Mouse (Mus musculus) CH12.LX (cell line): ENCODE results near the gene Pitx1. TPM values are rescaled to one million over a fixed set of nuclear protein-coding genes. Genes with fewer than 3 reads are reported as not detected.

ENCODE experiments used
- DNase-seq: peaks from one replicate; pipeline ENCODE4 v3.0.0-alpha.2; 2013; ENCODE audit errors: extremely low read depth
- H3K27ac ChIP-seq: 2 replicates; pipeline ENCODE4 v1.5.1; 2012; ENCODE audit warnings: low read depth, mild to moderate bottlenecking, control low read depth, moderate library complexity; ENCODE audit not compliant: insufficient read depth
- H3K27me3 ChIP-seq: replicated peaks from 2 replicates; pipeline ENCODE3; 2012; ENCODE audit warnings: inconsistent platforms
- H3K36me3 ChIP-seq, 2 experiments: replicated peaks in 1 of 2; 2 replicates each; pipeline versions ENCODE3 to v1.6.1; 2012; ENCODE audit warnings: inconsistent platforms in 1 of 2, low read length in 1 of 2, mild to moderate bottlenecking in 1 of 2, mixed read lengths in 1 of 2, moderate library complexity in 1 of 2; ENCODE audit not compliant: control insufficient read depth in 1 of 2, insufficient read depth in 1 of 2
- H3K4me1 ChIP-seq, 2 experiments: 2 replicates each; pipeline ENCODE4 v1.6.1; 2012; ENCODE audit warnings: inconsistent platforms in 1 of 2, moderate library complexity in 1 of 2; ENCODE audit not compliant: insufficient read depth in 2 of 2, control insufficient read depth in 1 of 2
- H3K4me2 ChIP-seq: 2 replicates; pipeline ENCODE4 v1.6.1; 2012; ENCODE audit warnings: low read depth, mild to moderate bottlenecking, control low read depth; ENCODE audit not compliant: poor library complexity, insufficient read depth, severe bottlenecking
- H3K4me3 ChIP-seq, 3 experiments: fragments of 150-350 bp in 1 of 3; sonication (generic) in 1 of 3; replicated peaks in 1 of 3; 2 replicates each; pipeline versions ENCODE3 to v1.5.1; 2011 to 2012; ENCODE audit warnings: low read depth in 2 of 3, low read length in 2 of 3, mild to moderate bottlenecking in 2 of 3, moderate library complexity in 2 of 3, control low read depth in 1 of 3, improper control_type of control experiment in 1 of 3, inconsistent platforms in 1 of 3, mixed read lengths in 1 of 3; ENCODE audit not compliant: poor library complexity in 1 of 3
- H3K79me2 ChIP-seq: replicated peaks from 2 replicates; pipeline ENCODE4 v1.6.1; 2012; ENCODE audit warnings: mild to moderate bottlenecking, moderate library complexity; ENCODE audit not compliant: control insufficient read depth, poor library complexity, insufficient read depth, severe bottlenecking; ENCODE audit errors: extremely low read depth
- H3K9ac ChIP-seq: 2 replicates; pipeline ENCODE4 v1.6.1; 2012; ENCODE audit warnings: low read depth, mild to moderate bottlenecking, control low read depth, moderate library complexity; ENCODE audit not compliant: insufficient read depth
- H3K9me3 ChIP-seq: replicated peaks from 2 replicates; pipeline ENCODE3; 2012; ENCODE audit warnings: low read length, inconsistent platforms, mixed read lengths
- BHLHE40 ChIP-seq: IDR thresholded peaks from 2 replicates; pipeline ENCODE4 v1.6.1; 2011; ENCODE audit warnings: mild to moderate bottlenecking, low read depth, low read length, improper control_type of control experiment
- CHD1 ChIP-seq: IDR thresholded peaks from 2 replicates; pipeline ENCODE4 v1.6.1; 2012; ENCODE audit warnings: low read depth, low read length, improper control_type of control experiment, inconsistent platforms
- CTCF ChIP-seq, 2 experiments: IDR thresholded peaks in 1 of 2; conservative IDR thresholded peaks in 1 of 2; 2 replicates each; pipeline ENCODE4 v1.5.1; 2011 to 2012; ENCODE audit warnings: low read depth in 2 of 2, low read length in 2 of 2, improper control_type of control experiment in 1 of 2, inconsistent platforms in 1 of 2, mild to moderate bottlenecking in 1 of 2, moderate library complexity in 1 of 2
- E2F4 ChIP-seq: IDR thresholded peaks from 2 replicates; pipeline ENCODE4 v1.6.1; 2011; ENCODE audit warnings: low read depth, low read length, improper control_type of control experiment; ENCODE audit not compliant: insufficient replicate concordance
- GABPA ChIP-seq: IDR thresholded peaks from 2 replicates; pipeline ENCODE4 v1.6.1; 2012; ENCODE audit warnings: low read depth, low read length, improper control_type of control experiment, inconsistent platforms; ENCODE audit not compliant: insufficient replicate concordance
- HCFC1 ChIP-seq: IDR thresholded peaks from 2 replicates; pipeline ENCODE4 v1.6.1; 2012; ENCODE audit warnings: low read depth, mild to moderate bottlenecking, inconsistent platforms, low read length, improper control_type of control experiment
- JUND ChIP-seq: conservative IDR thresholded peaks from 2 replicates; pipeline ENCODE4 v1.6.1; 2011; ENCODE audit warnings: low read depth, low read length, improper control_type of control experiment
- MAX ChIP-seq: IDR thresholded peaks from 2 replicates; pipeline ENCODE4 v1.6.1; 2011; ENCODE audit warnings: low read length, improper control_type of control experiment
- MAZ ChIP-seq: IDR thresholded peaks from 2 replicates; pipeline ENCODE4 v1.6.1; 2012; ENCODE audit warnings: low read depth, mild to moderate bottlenecking, inconsistent platforms, low read length, improper control_type of control experiment, moderate library complexity
- MXI1 ChIP-seq: IDR thresholded peaks from 2 replicates; pipeline ENCODE4 v1.6.1; 2011; ENCODE audit warnings: mild to moderate bottlenecking, low read depth, low read length, improper control_type of control experiment
- PAX5 ChIP-seq: IDR thresholded peaks from 2 replicates; pipeline ENCODE4 v1.6.1; 2012; ENCODE audit warnings: low read length, inconsistent platforms, mixed read lengths
- POLR2A ChIP-seq: IDR thresholded peaks from 2 replicates; pipeline ENCODE4 v1.6.1; 2011; ENCODE audit warnings: low read depth, mild to moderate bottlenecking, improper control_type of control experiment, low read length
- RAD21 ChIP-seq: IDR thresholded peaks from 2 replicates; pipeline ENCODE4 v1.6.1; 2011; ENCODE audit warnings: low read depth, mild to moderate bottlenecking, low read length, improper control_type of control experiment, moderate library complexity
- UBTF ChIP-seq: IDR thresholded peaks from 2 replicates; pipeline ENCODE4 v1.6.1; 2012; ENCODE audit warnings: low read depth, mild to moderate bottlenecking, inconsistent platforms, low read length, improper control_type of control experiment, moderate library complexity
- USF1 ChIP-seq: IDR thresholded peaks from 2 replicates; pipeline ENCODE4 v1.6.1; 2014; ENCODE audit warnings: low read depth, mild to moderate bottlenecking, inconsistent platforms, low read length, improper control_type of control experiment
- ZKSCAN1 ChIP-seq: IDR thresholded peaks from 2 replicates; pipeline ENCODE4 v1.6.1; 2012; ENCODE audit warnings: low read depth, inconsistent platforms, low read length, improper control_type of control experiment, borderline replicate concordance
- ZNF384 ChIP-seq: IDR thresholded peaks from 2 replicates; pipeline ENCODE4 v1.6.1; 2012; ENCODE audit warnings: low read depth, low read length, improper control_type of control experiment, inconsistent platforms
- dilution Hi-C: fragments of 300-500 bp; cut with MboI; formaldehyde crosslinking; loops from 2 replicates; pipeline ENCODE4 v1.14.3; 2020; ENCODE audit warnings: low sequenced_read_pairs; ENCODE audit not compliant: extremely low pct_unique_long_range_greater_than_20kb, extremely low pct_ligation_motif_present
- in situ Hi-C: fragments of 300-500 bp; cut with MboI; formaldehyde crosslinking; loops from 3 replicates; pipeline ENCODE4 v1.14.3; 2019; ENCODE audit warnings: low sequenced_read_pairs, low pct_ligation_motif_present, low pct_unique_long_range_greater_than_20kb, mixed read lengths
- polyA plus RNA-seq: library from polyadenylated mRNA; unstranded; fragments of >175 nt; gene quantifications from 2 replicates; pipeline ENCODE4 v1.2.1, GENCODE M21; 2012; ENCODE audit warnings: low read depth; ENCODE audit not compliant: insufficient read length
- total RNA-seq, 2 experiments: library from RNA; depleted of rRNA; stranded (reverse); fragments of 300-350 nt in 1 of 2; fragments of >200 nt in 1 of 2; gene quantifications; 2 replicates each; pipeline ENCODE4 v1.2.3; 2012 to 2014

Gene Pitx1
- total and polyA plus RNA-seq, 3 experiments, result not detected

GRCm38 (mm10) chr13:55878353-55878752, 42.4 kb upstream of the Pitx1 start:
- Histone ChIP-seq H3K36me3 (no peaks in the 10 kb centered on the region), H3K4me1 (peaks cover 0 to 29% of the 10 kb centered on the region in 2 experiments; a peak in 2 of 4 replicates), H3K27me3 (no peaks in the 10 kb centered on the region), H3K4me2 (no peak overlapping the region), H3K79me2 (no peaks in the 10 kb centered on the region), H3K9me3 (peaks cover 3% of the 10 kb centered on the region), H3K27ac (no peak overlapping the region), H3K4me3 (no peak overlapping the region), H3K9ac (no peak overlapping the region)
- in situ Hi-C loops (no loop called here), dilution Hi-C loops (no loop called here)
- no peak for TF ChIP-seq UBTF
- TF ChIP-seq ZNF384, result no peak
- no peak for TF ChIP-seq MAX
- no peak for TF ChIP-seq MXI1
- no peak for TF ChIP-seq E2F4
- no peak for TF ChIP-seq CTCF (conservative IDR thresholded peaks at IDR 0.05 in 1 of 2, IDR thresholded peaks at IDR 0.05 in 1 of 2; ENCODE audit: low read depth in 2 of 2, low read length in 2 of 2)
- no peak for TF ChIP-seq CHD1
- TF ChIP-seq ZKSCAN1, result no peak
- no peak for TF ChIP-seq MAZ
- no peak for TF ChIP-seq RAD21
- TF ChIP-seq BHLHE40, result no peak
- no peak for TF ChIP-seq JUND
- TF ChIP-seq PAX5, result no peak
- no peak for DNase-seq

GRCm38 (mm10) chr13:55871410-55871809, 35.4 kb upstream of the Pitx1 start:
- TF ChIP-seq E2F4, result no peak
- TF ChIP-seq ZKSCAN1, result no peak
- TF ChIP-seq MAX, result no peak
- TF ChIP-seq USF1, result no peak
- TF ChIP-seq POLR2A, result no peak
- TF ChIP-seq HCFC1, result no peak
- no peak for TF ChIP-seq CTCF (conservative IDR thresholded peaks at IDR 0.05 in 1 of 2, IDR thresholded peaks at IDR 0.05 in 1 of 2; ENCODE audit: low read depth in 2 of 2, low read length in 2 of 2)
- TF ChIP-seq GABPA, result no peak
- TF ChIP-seq ZNF384, result no peak
- H3K4me2 ChIP-seq, result no peak overlapping the region

More at GRCm38 (mm10) chr13:55871410-55871809, 35.4 kb upstream of the Pitx1 start:
- no peak overlapping the region for H3K27ac ChIP-seq
- H3K4me1 ChIP-seq, result peaks cover 15 to 39% of the 10 kb centered on the region in 2 experiments
- H3K9ac ChIP-seq, result no peak overlapping the region
- in situ Hi-C loops (no loop called here), dilution Hi-C loops (no loop called here)
- no peaks in the 10 kb centered on the region for H3K79me2 ChIP-seq
- H3K4me3 ChIP-seq, result no peak overlapping the region
- no peaks in the 10 kb centered on the region for H3K27me3 ChIP-seq
- H3K36me3 ChIP-seq, result no peaks in the 10 kb centered on the region
- peaks cover 11% of the 10 kb centered on the region for H3K9me3 ChIP-seq
- no peak for DNase-seq
